Mouse (Mus musculus) gastrocnemius, adult 18-20 months (tissue): Measurements from ENCODE around the gene Ifih1. TPM values are rescaled to one million over a fixed set of nuclear protein-coding genes. Genes with fewer than 3 reads are reported as not detected.

Source experiments
- DNase-seq: peaks from one replicate; pipeline ENCODE4 v3.0.0; 2021; ENCODE audit warnings: low spot score
- long read RNA-seq, 2 experiments: library from polyadenylated mRNA; stranded (forward); transcript quantifications; one replicate each; pipeline ENCODE4 v2.0.0; 2021
- total RNA-seq, 2 experiments: library from RNA; stranded (reverse); gene quantifications; 2 replicates each; pipeline ENCODE4 v1.2.3; 2021

Ifih1 gene
- total RNA-seq: 1 to 10 TPM; 3.5 to 3.8 TPM
- long read RNA-seq, experiment 1, full-length matches to known transcripts: 4 of 4 reads
- long read RNA-seq, experiment 1, partial matches to known transcripts: 0 of 4 reads
- long read RNA-seq, experiment 1, other reads (novel, unspliced or antisense): 0 of 4 reads
- long read RNA-seq, experiment 2, full-length matches to known transcripts: 5 of 5 reads
- long read RNA-seq, experiment 2, partial matches to known transcripts: 0 of 5 reads
- long read RNA-seq, experiment 2, other reads (novel, unspliced or antisense): 0 of 5 reads

DNA sequence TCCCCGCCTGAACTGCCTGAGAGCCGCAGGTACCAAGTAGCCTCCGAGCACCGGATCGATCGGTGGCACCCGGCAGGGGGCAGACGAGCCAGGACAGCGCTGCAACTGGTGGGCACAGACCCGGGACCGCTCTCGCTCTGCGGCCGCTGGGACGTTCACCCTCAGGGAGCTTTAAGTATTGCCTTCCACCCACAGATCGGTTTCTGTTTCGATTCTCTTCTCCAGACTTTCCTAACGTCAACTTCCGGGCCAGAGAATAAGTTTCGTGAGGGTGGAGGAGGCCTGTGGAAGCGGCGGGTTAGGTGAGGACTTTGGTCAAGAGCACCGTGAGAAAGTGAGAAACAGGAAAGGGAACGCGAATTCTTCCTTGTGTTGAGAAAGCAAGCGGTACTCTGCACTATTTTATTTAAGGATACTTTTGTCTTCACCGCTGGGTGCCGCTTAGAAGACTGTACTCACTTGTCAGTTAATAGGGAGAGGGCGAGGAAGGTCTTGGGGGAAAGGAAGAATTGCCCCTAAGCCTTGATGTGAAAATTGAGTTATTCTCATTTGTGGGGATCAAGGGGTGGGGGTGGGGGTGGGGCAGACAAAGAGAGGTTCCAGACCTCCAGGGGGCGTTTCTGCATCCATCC, at the start of gene Ifih1:
Gene Ifih1, minus strand, starts transcription at position 242 of the 632 bp plus-strand sequence.
- peak; percentile 58 for DNase-seq

DNA sequence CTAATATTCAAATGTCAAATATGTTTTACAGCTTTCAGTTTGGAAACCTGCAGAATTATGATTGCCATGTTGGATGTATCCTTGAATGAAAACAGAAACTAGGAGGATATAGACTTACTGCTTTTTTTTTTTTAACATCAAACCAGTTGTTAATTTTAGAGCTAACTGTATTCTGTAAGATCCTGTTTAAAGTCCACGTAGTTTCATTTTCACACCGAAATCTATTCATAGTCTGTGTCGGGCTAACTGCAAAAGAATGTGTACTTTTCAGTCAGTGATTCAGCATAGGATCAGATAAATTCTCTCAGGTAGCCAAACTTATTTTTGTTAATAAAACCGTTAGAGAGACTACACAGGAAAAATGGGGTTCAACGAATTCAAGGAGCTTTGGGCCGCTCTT, 39.9 kb upstream of the Ifih1 start:
- no peak for DNase-seq

DNA sequence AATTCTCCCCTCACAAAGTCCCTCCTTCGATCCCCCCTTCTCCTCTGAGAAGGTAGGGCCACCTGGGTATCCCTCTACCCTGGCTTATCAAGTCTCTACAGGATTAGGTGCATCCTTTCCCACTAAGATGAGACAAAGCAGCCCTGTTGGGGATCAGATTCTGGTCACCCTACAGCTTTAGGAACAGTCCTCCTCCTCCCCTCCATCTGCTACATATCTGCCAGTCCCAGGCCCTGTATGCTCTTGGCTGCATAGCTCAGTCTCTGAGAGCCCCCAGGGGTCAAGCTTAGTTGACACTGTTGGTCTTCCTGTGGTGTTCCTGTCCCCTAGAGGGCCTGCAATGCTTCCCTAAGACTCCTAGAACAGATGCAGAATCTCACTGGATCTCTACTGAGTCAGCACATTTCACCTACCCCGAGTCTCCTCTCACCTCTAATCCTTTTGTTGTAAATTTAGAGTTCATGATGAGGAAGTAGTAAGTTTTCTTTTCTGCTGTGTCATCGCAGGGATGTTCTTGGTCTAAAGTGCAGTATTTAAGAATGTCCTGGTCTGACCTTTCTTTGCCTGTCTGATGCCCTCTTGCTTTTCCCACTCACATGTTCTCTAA, 39.0 kb upstream of the Ifih1 start:
- no peak for DNase-seq

DNA sequence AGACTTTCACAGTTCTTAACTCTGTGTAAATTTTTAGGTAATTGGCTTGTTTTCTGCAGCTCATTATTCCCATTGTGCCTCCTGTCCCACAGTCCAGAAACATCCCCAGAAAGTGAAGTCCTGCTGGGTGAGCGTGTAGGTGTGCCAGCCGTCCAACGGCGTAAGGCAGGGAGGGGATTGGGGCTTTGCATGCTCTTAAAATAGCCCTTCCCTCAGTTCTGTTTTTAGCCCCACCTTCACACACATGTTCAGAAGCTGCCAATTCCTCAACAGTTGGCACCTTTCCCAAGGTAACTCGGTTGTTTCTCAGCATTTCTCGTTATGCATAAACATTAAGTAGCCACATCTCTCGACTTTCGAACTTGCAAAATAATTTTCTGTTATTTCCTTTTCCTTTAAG, 35.6 kb upstream of the Ifih1 start:
- peak; percentile 30 for DNase-seq

DNA sequence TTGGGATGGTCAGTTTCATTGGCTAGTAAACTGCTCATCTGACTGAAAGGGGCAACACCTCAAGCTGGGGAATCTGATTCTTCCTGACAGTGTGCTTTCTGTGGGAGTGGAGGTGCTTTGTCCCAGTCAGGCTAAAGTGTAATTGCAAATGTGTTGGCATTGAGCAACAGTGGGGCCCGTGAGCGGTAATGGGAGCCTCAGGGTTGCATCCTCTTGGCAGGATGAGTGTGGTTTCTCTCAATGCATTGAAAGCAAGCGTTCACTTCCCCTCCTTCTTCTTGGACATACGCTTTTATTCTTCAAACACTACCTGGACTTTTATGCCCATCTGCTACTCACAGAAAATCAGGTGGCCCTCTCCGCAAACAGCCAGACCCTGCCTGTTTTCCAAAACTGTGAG, 26.7 kb upstream of the Ifih1 start:
- DNase-seq: no peak

DNA sequence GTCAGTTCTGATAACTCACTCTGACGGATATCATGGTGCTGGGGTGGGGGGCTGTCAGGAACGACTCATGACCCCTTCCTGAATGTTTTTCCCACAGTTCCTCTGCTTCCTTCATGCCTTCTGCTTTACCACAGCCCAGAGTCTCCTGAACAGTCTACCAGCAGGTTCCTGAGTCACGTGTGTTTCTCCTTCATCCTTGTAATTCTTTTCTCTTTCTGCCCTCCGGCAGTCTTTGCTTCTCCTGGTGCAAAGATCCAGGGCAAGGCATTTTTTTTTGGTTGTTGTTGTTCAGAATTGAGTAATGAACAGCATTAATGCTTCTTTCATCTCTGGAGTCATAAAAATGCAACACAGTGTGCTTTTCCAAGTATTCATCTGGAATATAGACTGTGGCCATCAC, 24.7 kb upstream of the Ifih1 start:
- no peak for DNase-seq

DNA sequence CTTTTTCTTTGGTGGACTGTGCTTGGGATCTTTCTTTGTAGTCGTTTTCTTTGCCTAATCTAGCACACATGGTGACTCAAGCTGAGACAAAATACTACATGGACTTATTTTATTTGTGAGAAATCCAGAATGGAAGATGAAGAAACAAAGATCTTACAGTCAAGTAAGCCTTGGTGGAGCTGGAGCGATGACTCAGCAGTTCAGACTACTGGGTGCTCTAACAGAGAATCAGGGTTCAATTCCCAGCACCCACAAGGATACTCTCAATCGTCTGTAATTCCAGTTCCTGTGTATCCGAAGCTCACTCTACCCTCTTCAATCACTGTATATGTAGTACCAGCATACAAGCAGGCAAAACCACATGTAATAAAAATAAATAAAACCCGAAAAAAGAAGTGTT, 24.2 kb upstream of the Ifih1 start:
- no peak for DNase-seq

DNA sequence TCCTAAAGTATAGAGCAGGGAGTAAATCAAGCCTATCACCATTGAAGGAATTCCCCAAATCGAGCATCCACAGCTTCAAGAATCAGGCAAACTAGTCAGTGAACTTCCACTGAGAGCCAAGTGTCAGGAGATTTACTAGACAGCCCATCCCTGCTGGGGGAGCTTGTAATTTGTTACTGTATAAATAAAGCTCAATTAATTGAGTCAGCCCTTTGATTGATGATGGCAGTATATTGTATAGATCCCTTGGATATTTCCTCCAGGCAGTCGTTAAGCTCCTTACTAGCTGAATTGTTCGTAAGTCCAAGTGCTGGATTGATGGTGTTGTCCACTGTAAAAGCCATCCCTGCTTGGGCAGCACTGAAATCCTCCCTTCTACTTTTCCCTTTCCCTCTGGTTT, 23.8 kb upstream of the Ifih1 start:
- no peak for DNase-seq

DNA sequence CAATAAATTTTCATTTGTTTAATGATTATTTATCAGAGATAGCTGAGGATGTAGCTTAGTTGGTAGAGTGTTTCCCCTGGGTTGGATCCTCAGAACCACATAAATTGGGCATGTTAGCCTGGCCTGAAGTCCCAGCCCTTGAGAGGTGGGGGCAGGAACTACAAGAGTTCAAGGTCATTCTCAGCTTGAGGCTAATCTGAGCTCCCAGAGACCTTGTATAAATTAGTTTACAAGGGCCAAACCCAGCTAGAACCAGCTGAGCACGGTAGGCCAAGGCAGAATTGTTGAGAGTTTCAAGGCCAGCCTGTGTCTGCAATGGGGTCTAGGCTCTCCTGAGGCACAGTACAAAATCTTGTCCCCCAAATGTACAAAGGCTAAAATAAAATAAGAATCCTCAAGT, 19.5 kb upstream of the Ifih1 start:
- DNase-seq: no peak

DNA sequence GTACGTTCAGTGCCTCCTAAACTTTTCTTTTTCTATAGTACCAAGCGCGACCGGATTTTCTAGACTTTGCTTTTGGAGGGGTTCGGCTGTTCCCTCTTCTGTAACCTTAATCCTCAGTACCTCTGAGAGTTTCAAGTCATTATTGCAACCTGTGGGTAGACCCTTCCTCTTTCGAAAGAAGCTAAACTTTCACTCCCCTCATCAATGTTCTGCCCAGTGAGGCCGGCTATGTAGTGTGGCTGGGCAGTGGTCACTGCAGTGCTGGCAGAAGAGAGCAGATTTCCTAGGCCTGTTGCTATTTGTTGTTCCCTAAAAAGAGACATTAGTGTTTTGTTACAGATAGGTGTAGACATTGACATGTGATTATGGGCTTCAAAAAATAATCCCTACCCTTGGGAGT, 18.8 kb upstream of the Ifih1 start:
- DNase-seq: no peak

DNA sequence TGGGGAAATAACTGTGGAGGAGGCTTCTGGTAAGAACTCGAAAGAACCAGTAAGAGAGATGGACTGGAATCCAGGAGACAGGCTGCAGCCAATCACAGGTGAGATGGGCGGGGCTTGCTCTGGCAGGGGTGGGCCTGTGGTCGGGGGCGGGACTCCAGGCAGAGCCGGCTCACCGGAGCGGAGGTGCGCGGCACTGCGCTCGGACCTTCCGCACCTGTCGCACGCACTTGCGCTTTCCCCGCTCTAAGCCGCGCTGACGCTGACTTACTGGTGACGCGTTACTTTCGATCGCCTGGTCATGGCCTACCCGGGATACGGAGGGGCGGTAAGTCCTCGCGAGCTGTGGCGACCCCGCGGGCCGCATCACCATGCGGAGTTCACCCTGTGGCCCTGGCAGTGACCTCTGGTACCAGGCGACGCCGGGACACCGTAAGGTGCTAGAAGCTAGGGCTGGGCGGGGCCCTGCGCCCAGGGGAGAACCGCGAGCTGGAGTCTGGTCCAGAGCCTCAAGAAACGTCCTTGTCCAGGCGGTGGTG, 18.1 kb upstream of the Ifih1 start, which contains the start of gene Gca:
Gene Gca, plus strand, starts transcription at position 151 of the 536 bp plus-strand sequence.
- DNase-seq: peak; percentile 85

DNA sequence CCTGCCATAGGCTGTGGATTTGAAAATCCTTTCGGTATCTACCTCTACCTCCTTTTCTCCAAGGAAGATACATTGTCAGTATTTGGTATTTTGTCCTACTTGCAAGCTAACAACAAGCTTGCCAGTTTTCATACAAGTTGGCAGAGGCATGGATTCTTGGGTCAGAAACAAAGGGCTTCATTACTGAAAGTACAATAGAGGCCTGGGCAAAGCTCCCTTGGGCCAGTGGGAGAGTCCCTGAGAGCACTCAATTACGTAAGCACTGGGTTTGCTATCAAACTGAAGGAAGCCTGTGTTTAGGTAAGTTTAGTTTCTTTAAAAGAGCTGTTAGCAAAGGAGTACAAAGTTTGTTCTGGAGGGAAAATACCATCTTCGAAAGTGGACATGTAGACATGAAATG, 16.5 kb upstream of the Ifih1 start:
- DNase-seq: no peak

DNA sequence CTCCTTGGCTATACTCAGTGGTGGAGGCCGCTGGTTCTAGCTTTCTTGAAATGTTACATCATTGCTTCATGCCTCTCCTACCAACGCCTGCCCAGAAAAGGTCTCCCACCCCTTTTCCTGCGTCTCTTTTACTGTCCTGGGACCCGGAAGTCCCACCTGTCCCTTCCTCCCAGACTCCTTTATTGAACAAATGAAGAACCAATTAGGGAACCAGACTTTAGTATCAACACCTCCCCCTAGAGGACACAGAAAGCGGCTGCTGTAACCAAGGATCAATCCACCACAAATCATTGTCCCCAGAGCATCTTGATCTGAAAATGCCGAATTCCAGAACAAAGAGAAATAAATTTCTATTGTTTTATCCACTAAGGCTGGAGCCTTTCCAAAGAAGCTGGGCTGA, 14.5 kb upstream of the Ifih1 start:
- DNase-seq: no peak

DNA sequence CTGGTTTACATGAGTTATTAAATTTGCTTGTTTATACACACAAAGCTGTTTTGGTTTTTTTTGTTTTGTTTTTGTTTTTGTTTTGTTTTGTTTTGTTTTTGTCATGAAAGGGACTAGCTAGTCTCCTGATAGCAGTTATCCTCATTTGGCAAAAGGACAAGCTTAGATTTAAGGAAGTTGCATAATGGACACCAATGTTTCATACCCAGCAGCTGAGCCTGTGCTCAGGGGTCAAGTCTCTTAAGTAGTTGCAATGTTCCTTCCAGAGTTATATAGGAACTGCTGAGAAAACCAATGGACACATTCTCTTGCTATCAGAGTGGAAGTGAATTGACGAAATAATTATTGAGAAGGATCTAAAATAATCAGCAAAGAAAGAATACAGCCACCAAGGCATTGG, 10.0 kb upstream of the Ifih1 start:
- DNase-seq: no peak

DNA sequence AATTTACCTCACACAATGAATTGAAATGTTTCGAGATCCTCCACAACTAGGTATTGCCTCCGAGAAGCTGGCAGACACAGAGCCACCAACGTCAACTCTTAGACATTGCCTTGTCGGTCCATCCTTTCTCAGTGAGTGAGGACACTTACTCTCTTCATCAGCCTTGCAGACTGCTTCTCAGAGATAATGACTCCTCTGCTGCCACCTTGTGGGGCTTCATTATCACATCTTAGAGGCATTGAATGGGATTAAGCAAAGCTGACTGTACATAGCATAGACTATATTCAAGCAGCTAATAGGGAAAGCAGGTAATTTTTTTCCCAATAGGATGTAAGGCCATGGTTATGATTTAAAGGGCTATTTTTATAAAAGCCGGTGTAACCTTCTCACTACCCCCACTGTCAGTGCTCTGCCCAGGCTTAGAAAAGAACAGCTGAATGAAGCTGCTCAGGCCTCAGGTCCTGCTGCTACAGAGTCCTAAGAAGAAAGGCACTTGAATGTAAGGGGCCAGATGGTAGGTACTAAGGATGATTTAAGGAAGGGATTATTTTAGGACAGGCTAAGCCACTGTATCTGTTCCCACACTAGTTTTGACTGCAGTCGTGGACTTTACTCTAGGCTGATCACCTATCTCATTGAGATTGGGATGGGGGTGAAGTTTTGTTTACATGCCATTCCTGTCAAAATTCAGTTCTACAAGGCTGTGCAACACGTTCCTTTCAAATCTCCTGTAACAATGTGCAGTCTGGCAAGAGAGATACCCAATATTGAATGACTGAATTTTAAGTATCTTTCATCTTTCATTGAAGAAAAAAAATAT, 8.7 kb upstream of the Ifih1 start:
- DNase-seq: peak; percentile 47

DNA sequence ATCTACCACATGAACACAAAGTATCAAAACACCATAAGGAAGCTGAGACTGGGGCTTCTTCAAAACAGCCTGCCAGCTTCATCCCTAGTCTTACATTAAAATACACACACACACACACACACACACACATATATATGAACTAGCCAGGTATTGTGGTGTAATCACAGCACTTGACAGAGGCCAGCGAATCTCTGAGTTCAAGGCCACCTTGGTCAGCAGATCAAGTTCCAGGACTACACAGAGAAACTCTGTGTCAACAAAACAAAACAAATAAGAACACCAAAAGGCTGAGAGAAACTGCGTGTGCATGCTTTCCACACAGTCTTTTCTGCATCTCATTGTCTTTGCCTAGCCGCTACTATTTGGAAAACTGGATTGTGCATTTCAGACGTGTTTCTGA, 6.4 kb upstream of the Ifih1 start:
- no peak for DNase-seq

DNA sequence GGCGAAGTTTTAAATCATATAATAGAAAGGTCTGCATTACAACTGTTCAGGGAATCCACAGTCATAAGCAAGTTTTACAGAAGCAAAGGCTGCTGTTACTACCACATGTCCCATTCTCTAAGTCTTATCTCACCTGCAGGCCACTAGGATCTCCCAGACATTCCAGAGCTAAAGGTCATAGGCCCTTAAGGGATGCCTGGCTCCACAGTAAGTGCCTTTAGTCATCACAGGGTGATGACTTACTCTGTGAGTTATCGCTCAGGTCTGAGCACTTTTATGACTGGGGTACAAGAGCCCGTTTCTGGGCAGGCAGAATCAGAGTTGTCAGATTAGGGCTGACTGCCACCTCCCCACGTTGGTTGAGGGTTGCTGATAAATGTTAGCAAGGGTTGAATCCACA, 5.8 kb upstream of the Ifih1 start:
- no peak for DNase-seq

DNA sequence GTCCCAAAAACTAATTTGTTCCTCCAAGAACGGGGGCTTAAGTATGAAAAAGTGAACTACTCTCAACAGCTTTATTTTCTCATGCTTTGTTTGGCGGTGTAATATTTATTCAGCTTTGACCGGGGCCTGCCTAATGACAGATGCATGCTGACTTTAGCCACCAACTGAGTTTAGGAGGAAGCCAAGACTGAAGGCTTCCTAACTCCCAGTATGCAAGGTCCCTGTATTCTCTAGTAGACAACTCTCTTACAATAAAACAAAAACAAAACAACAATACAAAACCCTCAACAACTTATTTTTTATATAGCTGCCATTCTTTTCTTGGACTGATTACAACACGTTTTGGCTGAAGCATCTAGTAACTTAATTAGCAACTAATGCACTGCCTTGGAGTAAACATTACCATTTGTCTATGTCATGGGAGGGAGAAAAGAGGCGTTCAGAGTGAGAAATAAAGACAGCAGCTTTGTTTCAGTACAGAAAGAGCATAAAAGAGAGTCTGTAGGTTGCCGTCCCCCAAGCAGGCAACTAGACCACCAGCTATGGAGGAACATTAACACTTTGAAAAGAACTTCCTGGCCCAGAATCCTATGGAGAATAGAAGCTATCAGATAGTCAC, 725 bp upstream of the Ifih1 start:
- no peak for DNase-seq

DNA sequence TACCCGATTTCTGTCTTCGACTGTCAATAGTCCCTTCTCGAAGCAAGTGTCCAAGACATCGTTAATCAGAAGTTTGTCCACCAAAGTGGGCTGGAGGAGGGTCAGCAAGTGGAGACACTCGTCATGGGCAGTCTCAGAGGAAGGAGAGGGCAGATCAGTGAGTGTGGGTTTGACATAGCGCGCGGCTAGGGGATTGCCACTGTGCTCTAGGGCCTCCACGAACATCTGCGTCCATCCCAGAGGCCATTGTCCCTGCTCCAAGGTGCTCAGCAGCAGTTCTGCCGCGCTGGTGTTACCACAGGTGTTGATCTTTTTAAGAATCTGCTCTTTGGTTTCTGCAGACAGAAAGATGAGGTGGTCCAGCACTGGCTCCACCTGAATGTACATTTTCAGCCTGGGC, 580 bp downstream of the Ifih1 start:
- peak; percentile 10 for DNase-seq

DNA sequence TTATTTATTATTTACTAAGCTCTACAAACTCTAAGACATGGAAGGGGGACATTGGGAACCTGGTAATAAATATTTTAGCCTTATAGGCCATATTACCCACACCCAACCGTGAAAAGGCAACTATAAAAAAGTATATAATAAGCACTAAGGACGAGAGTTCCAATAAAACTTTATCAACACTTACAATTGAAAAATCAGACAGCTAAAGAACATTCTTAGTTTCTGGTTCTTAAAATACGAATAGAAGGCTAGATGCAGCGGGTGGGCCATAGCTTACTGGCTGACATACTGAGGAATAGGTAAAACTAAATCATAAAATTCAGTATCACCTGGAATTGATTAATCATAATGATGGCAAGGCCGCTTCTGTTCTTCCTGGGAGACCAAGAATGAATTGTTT, 1.2 kb downstream of the Ifih1 start:
- no peak for DNase-seq
